Mouse (Mus musculus) embryonic fibroblast, embryonic 13.5 days (primary cell): ENCODE measurements at regions not wholly inside any gene's neighbourhood (a gene's known extent, or its start where the extent isn't known, plus 50 kb on each side); places are given as distances from the start of the nearest gene placed in this dataset.

Experiments
- CTCF ChIP-seq: IDR thresholded peaks from 2 replicates; pipeline ENCODE4 v1.5.1; 2011; ENCODE audit warnings: mild to moderate bottlenecking, control low read depth, low read length, moderate library complexity, borderline replicate concordance; ENCODE audit not compliant: insufficient read depth
- POLR2A ChIP-seq: IDR thresholded peaks from 2 replicates; pipeline ENCODE4 v1.6.1; 2011; ENCODE audit warnings: low read depth, mild to moderate bottlenecking, control low read depth, low read length, moderate library complexity

DNA sequence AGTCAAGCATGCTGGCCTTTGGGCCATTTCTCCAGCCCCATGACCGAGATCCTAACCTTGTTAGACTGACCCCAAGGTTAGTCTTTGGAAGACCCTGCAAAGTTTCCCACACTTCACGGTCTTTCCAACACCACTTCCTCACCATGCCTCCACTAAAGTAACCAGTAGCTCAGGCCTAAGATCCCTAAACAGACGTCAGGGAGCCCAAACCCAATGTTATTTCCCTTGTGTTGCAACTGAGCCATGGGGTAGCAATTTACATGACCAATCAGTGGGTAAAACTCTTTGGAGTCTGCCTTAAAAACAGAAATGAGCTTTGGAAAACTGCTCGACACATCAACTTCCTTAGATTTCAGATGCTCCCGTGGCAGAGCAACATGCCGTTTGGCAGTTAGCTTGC lies 173.6 kb downstream of the Ttc8 start:
- TF ChIP-seq CTCF (no peak), POLR2A (no peak)
